Mouse (Mus musculus): ENCODE data around the gene Ccl20. TPM values are rescaled to one million over a fixed set of nuclear protein-coding genes. Genes with fewer than 3 reads are reported as not detected.

Gene Ccl20
- polyA plus RNA-seq, 1 experiment from 2014 or later = not detected

DNA sequence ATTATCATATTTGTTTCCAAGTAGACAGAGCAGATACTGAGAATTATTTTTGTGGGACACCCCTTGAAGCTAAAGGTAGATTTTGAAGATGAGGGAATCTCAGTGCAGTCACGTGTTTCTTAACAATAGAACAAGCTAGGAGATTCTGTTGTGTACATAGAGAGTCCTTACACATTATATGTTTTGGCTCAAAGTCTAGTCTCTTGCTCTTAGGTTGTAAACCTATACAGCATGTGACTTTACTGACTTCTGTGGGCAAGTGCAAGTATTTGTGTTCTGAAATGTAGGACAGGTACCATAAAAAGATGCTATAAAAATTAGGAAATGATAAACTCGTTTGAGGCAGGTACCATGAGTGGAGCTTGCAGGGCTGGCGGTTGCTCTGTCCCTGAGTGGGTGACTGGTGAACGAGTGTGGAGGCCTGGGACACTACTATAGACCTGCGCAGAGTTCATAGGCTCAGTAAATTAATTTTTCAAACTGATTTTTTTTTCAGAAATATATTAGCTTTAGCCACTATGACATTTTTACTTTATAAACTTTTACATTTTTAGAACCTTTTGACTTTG lies 9.1 kb upstream of the Ccl20 start:
- no peaks in the 10 kb centered on the region for H3K36me3 ChIP-seq
- no peak overlapping the region for H3K4me3 ChIP-seq
- H3K4me1 ChIP-seq = no peaks in the 10 kb centered on the region
- no peaks in the 10 kb centered on the region for H3K9me3 ChIP-seq (replicated peaks)
- no peak for ATAC-seq (ENCODE audit: low FRiP score)
- no peak overlapping the region for H3K9ac ChIP-seq
- no peaks in the 10 kb centered on the region for H3K27me3 ChIP-seq
- no peak overlapping the region for H3K4me2 ChIP-seq (replicated peaks)
- H3K27ac ChIP-seq = no peak overlapping the region
- whole genome bisulfite sequencing = 81% methylated on average over 5 of the region's 5 CpGs

- no peaks in the 10 kb centered on the region for H3K36me3 ChIP-seq
- no peaks in the 10 kb centered on the region for H3K27me3 ChIP-seq
- H3K9ac ChIP-seq = no peak overlapping the region
- H3K4me2 ChIP-seq (replicated peaks) = no peak overlapping the region
- H3K9me3 ChIP-seq (replicated peaks) = no peaks in the 10 kb centered on the region
- H3K4me3 ChIP-seq = no peak overlapping the region
- no peaks in the 10 kb centered on the region for H3K4me1 ChIP-seq
- no peak for ATAC-seq (ENCODE audit: low FRiP score)
- no peak overlapping the region for H3K27ac ChIP-seq
Observed at GRCm38 (mm10) chr1:83110992-83111391, 5.6 kb upstream of the Ccl20 start.

DNA sequence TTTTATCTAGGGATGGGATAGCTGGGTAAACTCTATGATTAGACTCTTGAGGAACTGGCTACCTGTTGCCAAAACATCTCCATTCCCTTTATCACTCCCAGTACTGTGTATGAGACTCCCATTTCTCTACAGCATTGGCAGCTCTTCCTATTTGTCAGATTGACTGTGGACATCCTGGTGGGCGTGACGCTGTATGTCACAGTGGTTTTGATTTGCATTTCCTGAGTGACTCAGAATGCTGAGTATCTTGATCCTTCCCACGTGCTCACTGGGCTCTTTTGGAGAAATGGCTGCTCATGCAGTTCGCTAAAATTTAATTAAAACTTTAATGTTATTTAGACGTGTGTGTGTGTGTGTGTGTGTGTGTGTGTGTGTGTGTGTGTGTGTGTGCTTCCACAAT lies 4.8 kb upstream of the Ccl20 start:
- Histone ChIP-seq H3K4me3 (no peak overlapping the region), H3K36me3 (no peaks in the 10 kb centered on the region), H3K4me1 (no peaks in the 10 kb centered on the region), H3K4me2 (replicated peaks) (no peak overlapping the region), H3K9me3 (replicated peaks) (no peaks in the 10 kb centered on the region), H3K27ac (no peak overlapping the region), H3K27me3 (no peaks in the 10 kb centered on the region), H3K9ac (no peak overlapping the region)
- 78% methylated on average over 5 of the region's 5 CpGs for WGBS
- no peak for ATAC-seq (ENCODE audit: low FRiP score)

- Histone ChIP-seq H3K36me3 (no peaks in the 10 kb centered on the region), H3K27me3 (no peaks in the 10 kb centered on the region), H3K27ac (no peak overlapping the region), H3K4me3 (no peak overlapping the region), H3K4me2 (replicated peaks) (no peak overlapping the region), H3K9me3 (replicated peaks) (no peaks in the 10 kb centered on the region), H3K4me1 (no peaks in the 10 kb centered on the region), H3K9ac (no peak overlapping the region)
- 97% methylated on average over 3 of the region's 3 CpGs for WGBS
- ATAC-seq (ENCODE audit: low FRiP score) = no peak
Observed at GRCm38 (mm10) chr1:83117217-83117616, 651 bp downstream of the Ccl20 start.

DNA sequence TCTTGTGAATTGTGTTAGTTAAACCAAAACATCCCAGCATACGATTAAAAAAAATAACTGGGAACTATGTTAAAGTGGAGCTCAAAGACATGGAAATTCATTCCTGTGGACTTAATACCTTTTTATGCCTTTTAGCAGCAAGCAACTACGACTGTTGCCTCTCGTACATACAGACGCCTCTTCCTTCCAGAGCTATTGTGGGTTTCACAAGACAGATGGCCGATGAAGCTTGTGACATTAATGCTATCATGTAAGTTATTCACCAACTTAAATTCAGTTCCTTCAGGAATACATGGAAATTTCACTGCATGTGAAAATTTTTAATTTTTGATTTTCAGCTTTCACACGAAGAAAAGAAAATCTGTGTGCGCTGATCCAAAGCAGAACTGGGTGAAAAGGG lies 1.1 kb downstream of the Ccl20 start:
- Histone ChIP-seq H3K9ac (no peak overlapping the region), H3K9me3 (replicated peaks) (no peaks in the 10 kb centered on the region), H3K4me2 (replicated peaks) (no peak overlapping the region), H3K27me3 (no peaks in the 10 kb centered on the region), H3K27ac (no peak overlapping the region), H3K36me3 (no peaks in the 10 kb centered on the region), H3K4me3 (no peak overlapping the region), H3K4me1 (no peaks in the 10 kb centered on the region)
- no peak for ATAC-seq (ENCODE audit: low FRiP score)
- WGBS = 91% methylated on average over 7 of the region's 7 CpGs

GRCm38 (mm10) chr1:83119903-83120302 lies 3.3 kb downstream of the Ccl20 start:
- H3K4me3 ChIP-seq = no peak overlapping the region
- H3K27ac ChIP-seq = no peak overlapping the region
- H3K27me3 ChIP-seq = no peaks in the 10 kb centered on the region
- H3K4me1 ChIP-seq = no peaks in the 10 kb centered on the region
- H3K4me2 ChIP-seq (replicated peaks) = no peak overlapping the region
- H3K9ac ChIP-seq = no peak overlapping the region
- H3K9me3 ChIP-seq (replicated peaks) = no peaks in the 10 kb centered on the region
- no peaks in the 10 kb centered on the region for H3K36me3 ChIP-seq
- no peak for ATAC-seq (ENCODE audit: low FRiP score)

- Histone ChIP-seq H3K36me3 (no peaks in the 10 kb centered on the region), H3K9ac (no peak overlapping the region), H3K4me1 (no peaks in the 10 kb centered on the region), H3K4me3 (no peak overlapping the region), H3K4me2 (replicated peaks) (no peak overlapping the region), H3K27me3 (no peaks in the 10 kb centered on the region), H3K9me3 (replicated peaks) (no peaks in the 10 kb centered on the region), H3K27ac (no peak overlapping the region)
- 82% methylated on average over 3 of the region's 3 CpGs for WGBS
- ATAC-seq (ENCODE audit: low FRiP score) = no peak
Observed at GRCm38 (mm10) chr1:83120312-83120711, 3.7 kb downstream of the Ccl20 start.

- WGBS = 85% methylated on average over 2 of the region's 2 CpGs
- ATAC-seq (ENCODE audit: low FRiP score) = no peak
- Histone ChIP-seq H3K27me3 (no peaks in the 10 kb centered on the region), H3K4me2 (replicated peaks) (no peak overlapping the region), H3K36me3 (no peaks in the 10 kb centered on the region), H3K4me3 (no peak overlapping the region), H3K9me3 (replicated peaks) (no peaks in the 10 kb centered on the region), H3K4me1 (no peaks in the 10 kb centered on the region), H3K9ac (no peak overlapping the region), H3K27ac (no peak overlapping the region)
Observed at GRCm38 (mm10) chr1:83123201-83123600, 6.6 kb downstream of the Ccl20 start.

GRCm38 (mm10) chr1:83135829-83136228 lies 19.3 kb downstream of the Ccl20 start:
- no peak for ATAC-seq (ENCODE audit: low FRiP score)
- no peaks in the 10 kb centered on the region for H3K4me1 ChIP-seq
- WGBS = 81% methylated on average over 7 of the region's 7 CpGs

GRCm38 (mm10) chr1:83137847-83138246 lies 21.3 kb downstream of the Ccl20 start:
- H3K4me2 ChIP-seq (replicated peaks) = no peak overlapping the region
- no peak overlapping the region for H3K27ac ChIP-seq
- no peaks in the 10 kb centered on the region for H3K27me3 ChIP-seq
- no peak overlapping the region for H3K4me3 ChIP-seq
- no peaks in the 10 kb centered on the region for H3K9me3 ChIP-seq (replicated peaks)
- no peak for ATAC-seq (ENCODE audit: low FRiP score)
- no peaks in the 10 kb centered on the region for H3K4me1 ChIP-seq
- no peak overlapping the region for H3K9ac ChIP-seq
- H3K36me3 ChIP-seq = no peaks in the 10 kb centered on the region
- 90% methylated on average over 8 of the region's 8 CpGs for WGBS

More at GRCm38 (mm10) chr1:83135829-83136228, 19.3 kb downstream of the Ccl20 start:
- no peaks in the 10 kb centered on the region for H3K27me3 ChIP-seq
- H3K9me3 ChIP-seq (replicated peaks) = no peaks in the 10 kb centered on the region
- no peak overlapping the region for H3K9ac ChIP-seq
- no peak overlapping the region for H3K4me3 ChIP-seq
- H3K36me3 ChIP-seq = no peaks in the 10 kb centered on the region
- H3K4me2 ChIP-seq (replicated peaks) = no peak overlapping the region
- H3K27ac ChIP-seq = no peak overlapping the region

DNA sequence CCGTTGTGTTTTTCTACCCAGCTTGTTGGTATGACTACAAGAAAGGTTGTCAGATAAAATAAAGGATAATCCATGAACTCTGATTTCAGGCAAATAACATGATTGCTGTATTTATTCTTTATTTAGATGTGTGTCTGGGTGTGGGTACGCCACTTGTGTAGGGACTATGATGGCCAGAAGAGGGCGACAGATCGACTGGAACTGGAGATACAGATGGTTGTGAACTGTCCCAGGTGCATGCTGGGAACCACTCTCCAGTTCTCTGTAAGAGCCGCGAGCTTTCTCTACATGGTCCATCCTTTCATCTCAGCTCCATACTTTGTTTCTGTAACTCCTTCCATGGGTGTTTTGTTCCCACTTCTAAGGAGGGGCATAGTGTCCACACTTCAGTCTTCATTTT lies 22.2 kb downstream of the Ccl20 start:
- Histone ChIP-seq H3K27ac (no peak overlapping the region), H3K4me3 (no peak overlapping the region), H3K36me3 (no peaks in the 10 kb centered on the region), H3K4me1 (no peaks in the 10 kb centered on the region), H3K9ac (no peak overlapping the region), H3K4me2 (replicated peaks) (no peak overlapping the region), H3K27me3 (no peaks in the 10 kb centered on the region), H3K9me3 (replicated peaks) (no peaks in the 10 kb centered on the region)
- 85% methylated on average over 6 of the region's 6 CpGs for WGBS
- ATAC-seq (ENCODE audit: low FRiP score) = no peak

DNA sequence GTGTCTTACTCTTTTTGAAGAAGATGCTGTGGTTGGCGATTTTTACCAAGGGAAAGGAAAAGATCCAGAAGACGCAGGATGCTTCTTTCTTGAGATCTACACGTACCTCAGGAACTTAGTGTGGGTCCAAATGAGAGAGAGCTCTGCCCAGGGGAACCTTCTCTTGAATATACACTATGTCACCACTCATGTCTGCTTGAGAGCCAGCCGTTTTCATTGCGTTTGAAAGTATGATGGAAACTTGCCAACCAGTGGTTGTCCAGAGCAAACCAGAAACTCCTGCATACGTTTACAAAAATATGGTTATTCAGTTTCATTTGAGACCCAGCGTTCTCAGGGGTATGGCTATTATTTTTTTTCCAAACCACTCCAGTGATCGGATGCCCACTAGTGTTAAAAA lies 24.9 kb downstream of the Ccl20 start:
- Histone ChIP-seq H3K4me1 (no peaks in the 10 kb centered on the region), H3K4me2 (replicated peaks) (no peak overlapping the region), H3K4me3 (no peak overlapping the region), H3K36me3 (no peaks in the 10 kb centered on the region), H3K9me3 (replicated peaks) (no peaks in the 10 kb centered on the region), H3K9ac (no peak overlapping the region), H3K27ac (no peak overlapping the region), H3K27me3 (no peaks in the 10 kb centered on the region)
- ATAC-seq (ENCODE audit: low FRiP score) = no peak
- 82% methylated on average over 8 of the region's 8 CpGs for WGBS

- H3K4me2 ChIP-seq (replicated peaks) = no peak overlapping the region
- no peak for ATAC-seq (ENCODE audit: low FRiP score)
- H3K4me1 ChIP-seq = no peaks in the 10 kb centered on the region
Observed at GRCm38 (mm10) chr1:83142055-83142454, 25.5 kb downstream of the Ccl20 start.

More at GRCm38 (mm10) chr1:83142055-83142454, 25.5 kb downstream of the Ccl20 start:
- no peaks in the 10 kb centered on the region for H3K27me3 ChIP-seq
- 88% methylated on average over 5 of the region's 5 CpGs for WGBS
- H3K27ac ChIP-seq = no peak overlapping the region
- H3K9me3 ChIP-seq (replicated peaks) = no peaks in the 10 kb centered on the region
- no peak overlapping the region for H3K4me3 ChIP-seq
- H3K36me3 ChIP-seq = no peaks in the 10 kb centered on the region
- H3K9ac ChIP-seq = no peak overlapping the region

Measured in hindbrain, embryonic 12.5 days (tissue).